Mouse (Mus musculus): ENCODE results near the gene Cbwd1. TPM values are rescaled to one million over a fixed set of nuclear protein-coding genes. Genes with fewer than 3 reads are reported as not detected.

Gene Cbwd1
- polyA plus RNA-seq, 1 experiment from 2014 or later, result 18.5 TPM

DNA sequence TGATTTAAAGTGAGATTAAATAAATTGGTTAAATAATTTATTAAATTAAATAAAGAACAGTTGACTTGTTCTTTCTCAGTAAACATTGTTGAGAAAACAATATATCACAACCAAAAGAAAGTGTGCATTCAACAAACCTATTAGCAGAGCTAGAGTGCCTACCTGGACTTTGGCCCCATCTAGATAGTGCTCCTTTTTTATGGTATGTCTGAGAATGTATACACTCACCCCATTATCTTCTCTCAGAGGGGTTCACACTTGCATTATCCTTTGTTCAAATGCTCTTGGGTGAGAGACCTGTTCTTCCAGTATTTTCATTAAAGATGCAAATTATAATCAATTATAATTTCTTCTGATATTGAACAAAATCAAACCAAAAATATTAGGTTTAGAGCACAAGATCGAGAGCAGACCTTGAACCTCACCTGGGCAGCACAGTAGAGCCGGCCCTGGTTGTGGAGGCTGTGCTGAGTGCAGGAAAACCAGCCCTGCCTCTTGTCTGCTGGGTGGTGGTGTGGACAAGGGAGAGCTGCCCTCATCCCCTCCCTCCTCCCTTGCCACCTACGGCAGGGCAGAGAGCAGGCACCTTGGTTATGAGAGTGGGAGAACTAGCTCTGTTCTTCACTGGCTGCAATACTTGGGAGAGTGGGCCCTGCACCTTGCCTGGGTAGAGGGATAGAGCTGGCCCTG lies 11.4 kb upstream of the Cbwd1 start:
- ATAC-seq (ENCODE audit: insufficient number of reproducible peaks, low FRiP score), result no peak
- WGBS, result 70% methylated on average over 3 of the region's 3 CpGs
- Histone ChIP-seq H3K27ac (ENCODE audit: poor library complexity, severe bottlenecking) (no peak overlapping the region), H3K4me3 (no peak overlapping the region), H3K4me1 (replicated peaks) (no peaks in the 10 kb centered on the region), H3K36me3 (no peaks in the 10 kb centered on the region), H3K9ac (no peak overlapping the region), H3K9me3 (replicated peaks) (no peaks in the 10 kb centered on the region), H3K4me2 (no peak overlapping the region), H3K27me3 (replicated peaks) (no peaks in the 10 kb centered on the region)

DNA sequence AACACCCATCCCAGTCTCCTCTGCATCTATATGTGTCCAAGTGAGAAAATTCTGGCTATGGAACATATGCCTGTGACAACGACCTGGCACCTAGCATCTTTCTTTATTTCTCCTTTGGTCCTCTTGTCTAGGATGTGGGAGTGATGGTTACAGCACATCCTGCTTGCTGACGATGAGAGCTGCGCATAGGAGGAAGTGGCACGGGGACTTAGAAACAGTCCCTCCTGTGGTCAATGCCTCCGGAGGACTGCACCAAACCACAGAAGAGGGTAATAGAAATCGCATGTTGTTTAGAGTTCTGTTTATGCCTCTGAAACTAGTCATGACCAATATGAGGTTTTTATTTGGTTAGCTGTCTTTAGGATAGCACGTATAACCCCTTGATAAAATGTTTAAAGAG lies 9.9 kb upstream of the Cbwd1 start:
- Histone ChIP-seq H3K9me3 (replicated peaks) (no peaks in the 10 kb centered on the region), H3K27ac (ENCODE audit: poor library complexity, severe bottlenecking) (no peak overlapping the region), H3K36me3 (no peaks in the 10 kb centered on the region), H3K4me3 (no peak overlapping the region), H3K27me3 (replicated peaks) (no peaks in the 10 kb centered on the region), H3K4me2 (no peak overlapping the region), H3K4me1 (replicated peaks) (no peaks in the 10 kb centered on the region), H3K9ac (no peak overlapping the region)
- 76% methylated on average over 7 of the region's 7 CpGs for WGBS
- ATAC-seq (ENCODE audit: insufficient number of reproducible peaks, low FRiP score), result no peak

DNA sequence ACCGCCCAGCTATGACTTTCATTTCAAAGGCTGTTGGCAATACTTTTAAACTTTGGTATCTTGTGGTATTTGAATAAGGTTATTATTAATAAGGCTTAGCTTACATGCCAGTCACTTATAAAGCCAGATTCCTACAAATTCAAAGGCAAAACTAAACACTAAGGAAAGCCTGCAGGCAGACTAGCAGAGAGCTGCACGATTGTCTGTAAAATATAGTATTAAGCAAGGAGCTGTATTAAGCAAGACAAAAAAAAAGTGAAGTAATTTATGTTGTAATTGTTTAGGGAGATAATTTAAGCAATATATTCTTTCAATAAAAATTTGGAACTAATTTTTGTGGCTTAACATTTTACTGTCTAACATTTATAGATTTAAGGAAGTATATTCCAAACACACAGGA lies 5.5 kb upstream of the Cbwd1 start:
- no peak for ATAC-seq (ENCODE audit: insufficient number of reproducible peaks, low FRiP score)
- H3K36me3 ChIP-seq, result no peaks in the 10 kb centered on the region
- H3K4me3 ChIP-seq, result no peak overlapping the region
- H3K9me3 ChIP-seq (replicated peaks), result no peaks in the 10 kb centered on the region
- no peak overlapping the region for H3K9ac ChIP-seq
- no peaks in the 10 kb centered on the region for H3K4me1 ChIP-seq (replicated peaks)
- WGBS, result 82% methylated on average over 2 of the region's 2 CpGs
- no peak overlapping the region for H3K27ac ChIP-seq (ENCODE audit: poor library complexity, severe bottlenecking)
- no peaks in the 10 kb centered on the region for H3K27me3 ChIP-seq (replicated peaks)
- no peak overlapping the region for H3K4me2 ChIP-seq

- no peak overlapping the region for H3K9ac ChIP-seq
These were observed 4.8 kb upstream of the Cbwd1 start for GRCm38 (mm10) chr19:24966203-24966602.

DNA sequence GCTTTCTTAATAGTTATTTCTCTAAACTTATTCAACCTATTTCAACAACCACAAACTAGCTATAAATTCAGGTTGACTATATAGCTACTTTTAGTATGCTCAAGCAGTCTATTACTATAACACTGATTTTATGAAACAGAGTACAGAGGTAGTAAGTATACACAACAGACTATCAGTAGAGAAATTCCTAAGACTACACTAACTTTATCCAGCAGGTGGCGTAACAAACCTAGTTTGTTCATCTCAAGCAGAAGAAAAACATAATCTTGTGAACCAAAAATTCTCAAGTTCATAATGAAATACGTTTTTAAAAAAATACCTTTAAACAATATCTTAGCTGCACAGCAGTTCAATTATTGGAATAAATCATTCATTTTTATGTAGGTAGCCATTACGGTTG lies 2.9 kb downstream of the Cbwd1 start:
- no peaks in the 10 kb centered on the region for H3K27me3 ChIP-seq (replicated peaks)
- peaks cover 8% of the 10 kb centered on the region for H3K4me1 ChIP-seq (replicated peaks)
- 36% methylated on average over 3 of the region's 3 CpGs for WGBS
- peaks cover 14% of the 10 kb centered on the region for H3K36me3 ChIP-seq
- no peak overlapping the region for H3K9ac ChIP-seq
- H3K4me3 ChIP-seq, result no peak overlapping the region
- H3K9me3 ChIP-seq (replicated peaks), result no peaks in the 10 kb centered on the region
- ATAC-seq (ENCODE audit: insufficient number of reproducible peaks, low FRiP score), result no peak
- H3K27ac ChIP-seq (ENCODE audit: poor library complexity, severe bottlenecking), result no peak overlapping the region
- no peak overlapping the region for H3K4me2 ChIP-seq

More at GRCm38 (mm10) chr19:24966203-24966602, 4.8 kb upstream of the Cbwd1 start:
- Histone ChIP-seq H3K27ac (ENCODE audit: poor library complexity, severe bottlenecking) (no peak overlapping the region), H3K9me3 (replicated peaks) (no peaks in the 10 kb centered on the region), H3K27me3 (replicated peaks) (no peaks in the 10 kb centered on the region), H3K4me1 (replicated peaks) (no peaks in the 10 kb centered on the region), H3K4me3 (no peak overlapping the region), H3K4me2 (no peak overlapping the region), H3K36me3 (no peaks in the 10 kb centered on the region)
- ATAC-seq (ENCODE audit: insufficient number of reproducible peaks, low FRiP score), result no peak
- 72% methylated on average over 2 of the region's 2 CpGs for WGBS

DNA sequence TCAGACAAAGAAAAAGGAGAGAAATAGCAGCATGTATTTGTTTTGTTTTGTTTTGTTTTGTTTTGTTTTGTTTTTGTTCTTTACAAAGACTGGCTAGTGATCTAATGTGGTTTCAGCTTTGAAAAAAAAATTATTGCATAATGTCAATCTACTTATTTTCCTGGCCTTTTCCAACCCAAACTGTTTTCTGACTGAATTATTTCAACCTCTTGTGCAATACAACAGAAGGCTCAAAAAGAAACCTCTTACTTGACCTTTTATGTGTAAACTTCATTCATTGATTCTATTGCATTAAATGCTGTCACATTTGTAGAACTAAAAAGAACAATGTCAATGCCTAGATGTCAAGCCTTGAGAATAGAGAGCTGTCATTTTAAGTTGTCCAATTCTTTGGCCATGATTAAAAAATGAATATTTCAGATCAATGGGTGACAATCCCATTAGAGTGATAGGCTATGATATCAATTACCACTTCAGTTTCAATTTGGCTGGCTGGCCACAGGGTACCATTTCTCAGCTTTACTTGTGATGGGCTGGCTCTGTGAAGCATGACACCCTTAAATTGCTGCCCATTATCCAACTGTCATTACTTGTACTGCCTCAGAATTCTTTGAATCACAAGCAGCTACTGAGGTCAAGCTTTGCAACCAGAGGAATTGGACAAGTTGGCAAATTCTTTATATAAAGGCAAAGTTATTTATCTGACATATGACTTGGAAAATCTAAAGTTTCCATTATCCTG lies 15.7 kb downstream of the Cbwd1 start:
- Histone ChIP-seq H3K27ac (ENCODE audit: poor library complexity, severe bottlenecking) (no peak overlapping the region), H3K9me3 (replicated peaks) (no peaks in the 10 kb centered on the region), H3K36me3 (peaks cover 2% of the 10 kb centered on the region; the same call in 1 of the 2 replicates), H3K27me3 (replicated peaks) (no peaks in the 10 kb centered on the region), H3K4me2 (no peak overlapping the region), H3K4me1 (replicated peaks) (no peaks in the 10 kb centered on the region), H3K4me3 (no peak overlapping the region), H3K9ac (no peak overlapping the region)
- no peak for ATAC-seq (ENCODE audit: insufficient number of reproducible peaks, low FRiP score)

DNA sequence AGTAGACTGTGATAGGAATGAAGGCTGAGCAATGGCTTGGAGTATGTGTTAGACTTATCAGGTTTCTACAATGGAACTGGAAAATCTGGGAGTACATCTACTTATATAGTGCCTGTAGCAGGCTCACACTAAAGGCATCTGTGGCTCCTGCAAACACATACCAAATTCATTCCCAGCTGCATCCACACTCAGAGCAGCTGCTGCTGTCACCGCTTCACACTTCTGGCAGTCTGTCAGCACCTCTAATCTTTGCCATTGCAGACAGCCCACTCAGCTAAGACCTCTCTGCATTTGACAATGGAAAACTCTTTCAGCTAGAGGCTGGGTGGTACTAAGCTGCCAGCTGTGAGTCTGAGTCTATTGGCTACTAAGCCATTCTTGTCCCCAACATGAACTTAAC lies 24.3 kb downstream of the Cbwd1 start:
- Histone ChIP-seq H3K4me1 (replicated peaks) (0 out of 2 replicates have a peak, but pooled peaks cover 5% of the 10 kb centered on the region), H3K27me3 (replicated peaks) (no peaks in the 10 kb centered on the region), H3K9me3 (replicated peaks) (no peaks in the 10 kb centered on the region), H3K36me3 (0 out of 2 replicates have a peak, but pooled peaks cover 3% of the 10 kb centered on the region), H3K27ac (ENCODE audit: poor library complexity, severe bottlenecking) (no peak overlapping the region), H3K4me3 (no peak overlapping the region), H3K4me2 (no peak overlapping the region), H3K9ac (no peak overlapping the region)
- WGBS, result 25% methylated on average over 1 of the region's 1 CpGs
- peak; percentile 81 for ATAC-seq (ENCODE audit: insufficient number of reproducible peaks, low FRiP score)

DNA sequence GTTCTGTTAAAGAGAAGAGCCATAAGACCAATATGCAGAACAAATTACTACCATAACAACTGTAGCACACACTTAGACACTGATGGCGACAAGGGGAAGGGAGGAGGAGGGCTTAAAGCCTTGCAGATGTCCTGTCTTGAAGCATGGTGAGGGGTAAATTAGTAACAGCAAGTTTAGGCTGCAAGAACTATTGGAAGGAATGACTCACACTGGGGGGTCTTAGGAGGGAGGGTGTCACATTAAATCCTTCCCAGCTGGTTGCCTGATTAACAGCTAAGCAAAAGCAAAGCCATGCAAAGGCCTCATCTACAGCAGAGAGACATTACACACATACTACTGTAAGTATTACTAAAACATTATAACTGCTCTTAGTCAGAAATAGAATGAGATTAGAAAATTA lies 32.4 kb downstream of the Cbwd1 start:
- Histone ChIP-seq H3K4me3 (no peak overlapping the region), H3K9ac (no peak overlapping the region), H3K36me3 (peaks cover 4% of the 10 kb centered on the region; the same call in 1 of the 2 replicates), H3K27ac (ENCODE audit: poor library complexity, severe bottlenecking) (no peak overlapping the region), H3K4me1 (replicated peaks) (no peaks in the 10 kb centered on the region), H3K27me3 (replicated peaks) (no peaks in the 10 kb centered on the region), H3K4me2 (no peak overlapping the region), H3K9me3 (replicated peaks) (no peaks in the 10 kb centered on the region)
- WGBS, result 65% methylated on average over 1 of the region's 1 CpGs
- no peak for ATAC-seq (ENCODE audit: insufficient number of reproducible peaks, low FRiP score)

DNA sequence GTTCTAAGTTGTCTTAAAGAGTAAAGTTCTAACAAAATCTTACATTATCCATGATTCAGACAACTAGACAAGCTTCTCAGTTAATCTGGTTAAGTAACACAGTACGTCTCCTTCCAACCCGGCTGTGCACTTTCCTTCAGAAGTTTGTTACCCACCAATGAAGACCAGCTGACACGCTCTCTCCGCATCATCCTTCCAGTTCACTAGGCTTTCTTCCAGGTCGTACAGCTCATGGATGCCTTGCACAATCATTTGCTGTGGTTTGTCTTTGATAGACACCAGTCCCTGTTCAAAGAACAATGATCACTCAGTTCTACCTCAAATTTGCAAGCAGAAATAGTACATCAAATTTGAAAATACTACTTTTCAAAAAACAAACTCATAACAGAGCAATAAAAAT lies 40.5 kb downstream of the Cbwd1 start:
- H3K9me3 ChIP-seq (replicated peaks), result 0 out of 2 replicates have a peak, but pooled peaks cover 3% of the 10 kb centered on the region
- H3K4me3 ChIP-seq, result no peak overlapping the region
- no peak overlapping the region for H3K9ac ChIP-seq
- no peaks in the 10 kb centered on the region for H3K4me1 ChIP-seq (replicated peaks)
- WGBS, result 88% methylated on average over 5 of the region's 5 CpGs
- H3K27me3 ChIP-seq (replicated peaks), result no peaks in the 10 kb centered on the region
- ATAC-seq (ENCODE audit: insufficient number of reproducible peaks, low FRiP score), result no peak
- no peak overlapping the region for H3K4me2 ChIP-seq
- H3K27ac ChIP-seq (ENCODE audit: poor library complexity, severe bottlenecking), result no peak overlapping the region
- H3K36me3 ChIP-seq, result peaks cover 25% of the 10 kb centered on the region

DNA sequence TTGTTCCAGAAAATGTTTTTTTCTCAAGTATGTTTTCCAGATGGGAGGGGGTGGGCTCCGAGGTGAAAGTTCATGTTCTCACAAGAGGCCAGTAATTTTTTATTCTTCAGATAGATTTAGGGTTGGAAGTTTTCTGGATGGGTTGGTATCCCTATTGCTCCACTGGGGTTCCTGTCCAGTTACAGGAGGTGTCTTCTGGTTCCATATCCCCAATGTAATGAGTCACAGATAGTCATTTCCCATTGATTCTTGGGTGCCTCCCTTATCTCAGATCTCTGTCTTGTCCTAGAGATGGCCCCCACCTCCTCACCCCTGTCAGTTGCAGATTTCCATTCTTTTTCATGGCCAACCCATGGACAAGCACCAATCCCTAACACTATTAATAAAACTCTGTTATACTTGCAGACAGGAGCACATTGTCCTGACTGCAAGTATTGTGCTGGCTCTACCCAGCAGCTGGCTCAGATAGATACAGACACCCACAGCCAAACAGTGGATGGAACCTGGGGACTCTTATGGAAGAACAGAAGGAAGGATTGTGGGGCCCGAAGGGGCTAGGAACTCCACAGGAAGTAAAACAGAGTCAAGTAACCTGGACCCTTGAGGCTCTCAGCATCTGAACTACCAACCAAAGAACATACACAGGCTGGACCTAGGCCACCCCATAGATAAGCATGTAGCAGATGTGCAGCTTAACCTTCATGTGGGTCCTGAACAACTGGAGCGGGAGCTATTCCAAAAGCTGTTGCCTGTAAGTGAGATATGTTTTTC lies 52.8 kb downstream of the Cbwd1 start:
- Histone ChIP-seq H3K4me2 (no peak overlapping the region), H3K4me3 (no peak overlapping the region), H3K27ac (ENCODE audit: poor library complexity, severe bottlenecking) (no peak overlapping the region), H3K36me3 (no peaks in the 10 kb centered on the region), H3K27me3 (replicated peaks) (peaks cover 15% of the 10 kb centered on the region), H3K9me3 (replicated peaks) (peaks cover 3% of the 10 kb centered on the region; the same call in 1 of the 2 replicates), H3K9ac (no peak overlapping the region), H3K4me1 (replicated peaks) (no peaks in the 10 kb centered on the region)
- 82% methylated on average over 3 of the region's 3 CpGs for WGBS
- no peak for ATAC-seq (ENCODE audit: insufficient number of reproducible peaks, low FRiP score)

- peaks cover 2% of the 10 kb centered on the region; the same call in 1 of the 2 replicates for H3K9me3 ChIP-seq (replicated peaks)
- no peak for ATAC-seq (ENCODE audit: insufficient number of reproducible peaks, low FRiP score)
- no peak overlapping the region for H3K27ac ChIP-seq (ENCODE audit: poor library complexity, severe bottlenecking)
- H3K27me3 ChIP-seq (replicated peaks), result peaks cover 23% of the 10 kb centered on the region
- no peak overlapping the region for H3K9ac ChIP-seq
- no peak overlapping the region for H3K4me2 ChIP-seq
- WGBS, result 85% methylated on average over 6 of the region's 6 CpGs
- no peaks in the 10 kb centered on the region for H3K4me1 ChIP-seq (replicated peaks)
- no peaks in the 10 kb centered on the region for H3K36me3 ChIP-seq
- no peak overlapping the region for H3K4me3 ChIP-seq
These were observed 53.8 kb downstream of the Cbwd1 start for GRCm38 (mm10) chr19:24907655-24908054.
